Mouse (Mus musculus) heart, adult 2 months (tissue): ENCODE data around the gene Trcg1. TPM values are rescaled to one million over a fixed set of nuclear protein-coding genes. Genes with fewer than 3 reads are reported as not detected.

Experiments
- DNase-seq, 2 experiments: peaks; one replicate each; pipeline ENCODE4 v3.0.0; 2021
- H3K27ac ChIP-seq: fragments of 200-600 bp; 2 replicates; pipeline ENCODE4 v1.8.1; 2022
- H3K27me3 ChIP-seq: fragments of 200-500 bp; 2 replicates; pipeline ENCODE4 v1.6.1; 2012; ENCODE audit warnings: mild to moderate bottlenecking, low read length, inconsistent platforms, mixed read lengths; ENCODE audit not compliant: control insufficient read depth, insufficient read depth
- H3K36me3 ChIP-seq: fragments of 200-500 bp; 2 replicates; pipeline ENCODE4 v1.6.1; 2012; ENCODE audit warnings: low read length, inconsistent platforms; ENCODE audit not compliant: control insufficient read depth, insufficient read depth
- H3K4me1 ChIP-seq: fragments of 200-500 bp; 2 replicates; pipeline ENCODE4 v1.6.1; 2011; ENCODE audit warnings: low read length; ENCODE audit not compliant: control insufficient read depth, insufficient read depth
- H3K4me3 ChIP-seq: fragments of 200-600 bp; 2 replicates; pipeline ENCODE4 v1.8.1; 2022
- H3K79me2 ChIP-seq: fragments of 200-500 bp; replicated peaks from 2 replicates; pipeline ENCODE4 v1.6.1; 2012; ENCODE audit warnings: mild to moderate bottlenecking, inconsistent platforms, low read length, moderate library complexity, mixed read lengths; ENCODE audit not compliant: control insufficient read depth, insufficient read depth
- H3K9ac ChIP-seq: fragments of 200-500 bp; 2 replicates; pipeline ENCODE4 v1.6.1; 2012; ENCODE audit warnings: low read depth, mild to moderate bottlenecking, control low read depth, inconsistent platforms, low read length, mixed read lengths
- CTCF ChIP-seq: fragments of 200-600 bp; IDR thresholded peaks from 2 replicates; pipeline ENCODE4 v1.8.1; 2022; ENCODE audit warnings: antibody characterized with exemption, mild to moderate bottlenecking, moderate library complexity
- EP300 ChIP-seq: fragments of 200-500 bp; IDR thresholded peaks from 2 replicates; pipeline ENCODE4 v1.6.1; 2011; ENCODE audit warnings: low read depth, low read length, control low read depth; ENCODE audit not compliant: insufficient read depth
- POLR2A ChIP-seq: fragments of 200-500 bp; IDR thresholded peaks from 2 replicates; pipeline ENCODE4 v1.6.1; 2011; ENCODE audit warnings: mild to moderate bottlenecking, low read depth, low read length, control low read depth; ENCODE audit not compliant: insufficient read depth
- WGBS: fragments of 180-500 bp; shearing (Covaris S2); methylation state at CpG from one replicate; pipeline ENCODE4 v1.1.7; 2018; 5-methylcytosine and 5-hydroxymethylcytosine counted together
- intact Hi-C: fragments of 180-260 bp; cut with DNase I; formaldehyde crosslinking; loops from one replicate; pipeline ENCODE4 v1.15.1; 2025
- polyA plus RNA-seq: library from polyadenylated mRNA; depleted of rRNA; stranded (reverse); fragments of >200 nt; gene quantifications from 2 replicates; pipeline ENCODE4 v1.2.3, GENCODE M21; 2012
- total RNA-seq, 2 experiments: library from RNA; stranded (reverse); gene quantifications; 2 replicates each; pipeline ENCODE4 v1.2.3; 2021

Trcg1 gene
- total and polyA plus RNA-seq, 3 experiments = not detected

- H3K9ac ChIP-seq = no peak overlapping the region
- H3K27ac ChIP-seq = no peak overlapping the region
- TF ChIP-seq CTCF (no peak), EP300 (no peak), POLR2A (no peak)
- H3K4me1 ChIP-seq = no peaks in the 10 kb centered on the region; the same call in 1 of the 2 replicates
- intact Hi-C loops = no loop called here
- 74% methylated on average over 3 of the region's 3 CpGs for WGBS
- H3K27me3 ChIP-seq = no peaks in the 10 kb centered on the region
- H3K4me3 ChIP-seq = no peak overlapping the region
- DNase-seq = no peak
- no peaks in the 10 kb centered on the region for H3K79me2 ChIP-seq
- no peaks in the 10 kb centered on the region for H3K36me3 ChIP-seq
Measured at GRCm38 (mm10) chr9:57233767-57234166, 2.6 kb upstream of the Trcg1 start.

GRCm38 (mm10) chr9:57237705-57238104 lies 1.3 kb downstream of the Trcg1 start:
- Histone ChIP-seq H3K79me2 (no peaks in the 10 kb centered on the region), H3K27ac (no peak overlapping the region), H3K36me3 (no peaks in the 10 kb centered on the region), H3K27me3 (no peaks in the 10 kb centered on the region), H3K4me1 (no peaks in the 10 kb centered on the region), H3K4me3 (no peak overlapping the region), H3K9ac (no peak overlapping the region)
- TF ChIP-seq EP300 = no peak
- TF ChIP-seq CTCF = no peak
- TF ChIP-seq POLR2A = no peak
- intact Hi-C loops = no loop called here
- WGBS = 83% methylated on average over 5 of the region's 5 CpGs
- DNase-seq = no peak

GRCm38 (mm10) chr9:57238220-57238619 lies 1.9 kb downstream of the Trcg1 start:
- intact Hi-C loops = no loop called here
- TF ChIP-seq EP300 (no peak), POLR2A (no peak)
- 71% methylated on average over 2 of the region's 2 CpGs for WGBS

GRCm38 (mm10) chr9:57241111-57241510 lies 4.8 kb downstream of the Trcg1 start:
- no peak overlapping the region for H3K27ac ChIP-seq
- no peak overlapping the region for H3K4me3 ChIP-seq
- H3K4me1 ChIP-seq = no peaks in the 10 kb centered on the region
- H3K9ac ChIP-seq = no peak overlapping the region
- 84% methylated on average over 5 of the region's 5 CpGs for WGBS
- DNase-seq = no peak
- no peaks in the 10 kb centered on the region for H3K79me2 ChIP-seq
- intact Hi-C loops = no loop called here
- TF ChIP-seq EP300 = no peak
- no peak for TF ChIP-seq POLR2A
- no peak for TF ChIP-seq CTCF
- H3K36me3 ChIP-seq = no peaks in the 10 kb centered on the region
- no peaks in the 10 kb centered on the region for H3K27me3 ChIP-seq

More at GRCm38 (mm10) chr9:57238220-57238619, 1.9 kb downstream of the Trcg1 start:
- Histone ChIP-seq H3K27me3 (no peaks in the 10 kb centered on the region), H3K36me3 (no peaks in the 10 kb centered on the region), H3K4me1 (no peaks in the 10 kb centered on the region), H3K9ac (no peak overlapping the region), H3K79me2 (no peaks in the 10 kb centered on the region), H3K4me3 (no peak overlapping the region), H3K27ac (no peak overlapping the region)
- DNase-seq = no peak

GRCm38 (mm10) chr9:57242916-57243315 lies 6.6 kb downstream of the Trcg1 start:
- DNase-seq = no peak
- no peaks in the 10 kb centered on the region for H3K36me3 ChIP-seq
- no peaks in the 10 kb centered on the region for H3K79me2 ChIP-seq
- no peak overlapping the region for H3K27ac ChIP-seq
- no peak overlapping the region for H3K9ac ChIP-seq
- intact Hi-C loops = no loop called here
- H3K27me3 ChIP-seq = no peaks in the 10 kb centered on the region
- no peak overlapping the region for H3K4me3 ChIP-seq
- WGBS = 50% methylated on average over 5 of the region's 5 CpGs
- TF ChIP-seq EP300 (no peak), CTCF (no peak), POLR2A (no peak)
- no peaks in the 10 kb centered on the region for H3K4me1 ChIP-seq

GRCm38 (mm10) chr9:57244106-57244685 lies 7.8 kb downstream of the Trcg1 start:
- Histone ChIP-seq H3K27ac (no peak overlapping the region), H3K4me1 (no peaks in the 10 kb centered on the region), H3K79me2 (no peaks in the 10 kb centered on the region), H3K4me3 (no peak overlapping the region), H3K9ac (no peak overlapping the region), H3K36me3 (no peaks in the 10 kb centered on the region), H3K27me3 (no peaks in the 10 kb centered on the region)
- no peak for TF ChIP-seq POLR2A
- TF ChIP-seq CTCF = no peak
- TF ChIP-seq EP300 = no peak
- 44% methylated on average over 7 of the region's 7 CpGs for WGBS
- intact Hi-C loops = no loop called here
- DNase-seq = no peak
